Mouse (Mus musculus) liver, embryonic 13.5 days (tissue): ENCODE results near the gene Trmt13. TPM values are rescaled to one million over a fixed set of nuclear protein-coding genes. Genes with fewer than 3 reads are reported as not detected.

Experiments used
- ATAC-seq: fragments of 200-750 bp; cut with Nextera tagmentation; 2 replicates; pipeline ENCODE4 v1.8.0; 2017; ENCODE audit warnings: low read depth, mild to moderate bottlenecking, moderate number of reproducible peaks, moderate library complexity
- DNase-seq: peaks from one replicate; pipeline ENCODE4 v3.0.0; 2022
- H3K27ac ChIP-seq: fragments of 300-500 bp; sonication (generic); 2 replicates; pipeline ENCODE4 v1.5.1; 2015; ENCODE audit warnings: moderate library complexity, mild to moderate bottlenecking, inconsistent platforms
- H3K27me3 ChIP-seq: fragments of 300-500 bp; sonication (generic); 2 replicates; pipeline ENCODE4 v1.6.1; 2015; ENCODE audit warnings: mild to moderate bottlenecking, inconsistent platforms
- H3K36me3 ChIP-seq: fragments of 300-500 bp; sonication (generic); 2 replicates; pipeline ENCODE4 v1.6.1; 2015; ENCODE audit warnings: mild to moderate bottlenecking, inconsistent platforms
- H3K4me1 ChIP-seq: fragments of 300-500 bp; sonication (generic); replicated peaks from 2 replicates; pipeline ENCODE4 v1.6.1; 2015; ENCODE audit warnings: inconsistent platforms
- H3K4me2 ChIP-seq: fragments of 300-500 bp; sonication (generic); 2 replicates; pipeline ENCODE4 v1.6.1; 2015; ENCODE audit warnings: inconsistent platforms, mild to moderate bottlenecking, moderate library complexity
- H3K4me3 ChIP-seq: fragments of 300-500 bp; sonication (generic); replicated peaks from 2 replicates; pipeline ENCODE4 v1.5.1; 2015; ENCODE audit warnings: mild to moderate bottlenecking, inconsistent platforms
- H3K9ac ChIP-seq: fragments of 300-500 bp; sonication (generic); 2 replicates; pipeline ENCODE4 v1.6.1; 2015; ENCODE audit warnings: mild to moderate bottlenecking, inconsistent platforms
- H3K9me3 ChIP-seq: fragments of 300-500 bp; sonication (generic); replicated peaks from 2 replicates; pipeline ENCODE4 v1.6.1; 2016; ENCODE audit warnings: inconsistent platforms
- WGBS: fragments of 180-500 bp; shearing (Covaris S2); methylation state at CpG from one replicate; pipeline ENCODE4 v1.1.7; 2015; ENCODE audit not compliant: insufficient replicate concordance; 5-methylcytosine and 5-hydroxymethylcytosine counted together
- polyA plus RNA-seq: library from polyadenylated mRNA; unstranded; fragments of >200 nt; fragmentation: Nextera tagmentation; extraction: Ambion mirVana; gene quantifications from 2 replicates; pipeline ENCODE4 v1.2.1, GENCODE M21; 2015

Trmt13 gene
- polyA plus RNA-seq, 1 experiment from 2014 or later: 9.5 TPM

DNA sequence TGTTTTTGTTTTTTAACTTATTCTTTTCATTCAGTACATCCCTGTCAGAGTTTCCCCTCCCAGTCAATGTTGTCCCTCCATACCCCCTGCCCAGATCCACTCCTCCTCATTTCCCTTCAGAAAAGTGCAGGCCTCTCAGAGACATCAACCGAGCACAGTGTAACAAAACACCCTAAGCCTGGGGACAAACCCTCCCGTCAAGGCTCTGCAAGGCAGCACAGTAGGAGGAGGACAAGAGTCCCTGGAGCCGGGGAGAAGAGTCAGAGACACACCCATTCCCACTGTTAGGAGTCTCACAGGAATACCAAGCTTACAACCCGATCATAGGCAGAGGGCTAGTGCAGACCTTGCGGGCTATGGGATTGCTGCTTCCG, 77.2 kb downstream of the Trmt13 start:
- Histone ChIP-seq H3K9ac (no peak overlapping the region), H3K4me3 (no peak overlapping the region), H3K27me3 (no peaks in the 10 kb centered on the region), H3K4me2 (no peak overlapping the region), H3K9me3 (no peaks in the 10 kb centered on the region), H3K27ac (no peak overlapping the region), H3K36me3 (peaks cover 35% of the 10 kb centered on the region), H3K4me1 (peaks cover 13% of the 10 kb centered on the region)
- DNase-seq (no peak), ATAC-seq (no peak)
- WGBS: 83% methylated on average over 6 of the region's 6 CpGs

- 55% methylated on average over 16 of the region's 16 CpGs for WGBS
- Histone ChIP-seq H3K9ac (0 out of 2 replicates have a peak overlapping the region, but pooled peaks have one; percentile 3), H3K4me3 (no peak overlapping the region), H3K9me3 (no peaks in the 10 kb centered on the region), H3K36me3 (peaks cover 33% of the 10 kb centered on the region), H3K4me1 (peaks cover 12% of the 10 kb centered on the region), H3K27ac (no peak overlapping the region), H3K27me3 (no peaks in the 10 kb centered on the region), H3K4me2 (no peak overlapping the region)
- ATAC-seq: peak; percentile 86
- no peak for DNase-seq
Measured at GRCm38 (mm10) chr3:116536428-116537199, 77.8 kb downstream of the Trmt13 start.

Other genes starting within 250 kb of the Trmt13 start
- 2.1 and 2.5 TPM in 2 replicates for gene Cdc14a, start 190.6 kb downstream of the Trmt13 start, polyA plus RNA-seq
- gene Rtca, start 106.4 kb downstream of the Trmt13 start, polyA plus RNA-seq: 40.3 and 43.3 TPM in 2 replicates
- 9.1 and 11.9 TPM in 2 replicates for gene Dbt, start 101.5 kb downstream of the Trmt13 start, polyA plus RNA-seq
- 3.3 and 3.4 TPM in 2 replicates for gene Lrrc39, start 51.6 kb downstream of the Trmt13 start, polyA plus RNA-seq
- 20.7 and 27.2 TPM in 2 replicates for gene Sass6, start 19.6 kb downstream of the Trmt13 start, polyA plus RNA-seq
- 35.5 and 42.8 TPM in 2 replicates for gene Mfsd14a, start 48.1 kb upstream of the Trmt13 start, polyA plus RNA-seq
- gene Gm43191, start 66.7 kb upstream of the Trmt13 start, polyA plus RNA-seq: not detected in 2 replicates
- gene Slc35a3, start 98.2 kb upstream of the Trmt13 start, polyA plus RNA-seq: 7.9 and 10.3 TPM in 2 replicates
- 4.4 and 6.0 TPM in 2 replicates for gene Agl, start 193.6 kb upstream of the Trmt13 start, polyA plus RNA-seq
- 37.6 and 46.4 TPM in 2 replicates for gene Frrs1, start 244.9 kb upstream of the Trmt13 start, polyA plus RNA-seq